Mouse (Mus musculus) activated CD4-positive, CD25-positive, alpha-beta regulatory T cell (primary cell): Measurements from ENCODE around the gene Gm8879. TPM values are rescaled to one million over a fixed set of nuclear protein-coding genes. Genes with fewer than 3 reads are reported as not detected.

Experiments used
- polyA plus RNA-seq, 2 experiments: library from polyadenylated mRNA; unstranded; fragments of 100-300 nt; shearing (Covaris generic); gene quantifications; one replicate each; pipeline ENCODE4 v1.2.1; 2017

Gene Gm8879
- under 1 TPM in 1 of 2 experiments, not detected in 1; 0.24 TPM for polyA plus RNA-seq

DNA sequence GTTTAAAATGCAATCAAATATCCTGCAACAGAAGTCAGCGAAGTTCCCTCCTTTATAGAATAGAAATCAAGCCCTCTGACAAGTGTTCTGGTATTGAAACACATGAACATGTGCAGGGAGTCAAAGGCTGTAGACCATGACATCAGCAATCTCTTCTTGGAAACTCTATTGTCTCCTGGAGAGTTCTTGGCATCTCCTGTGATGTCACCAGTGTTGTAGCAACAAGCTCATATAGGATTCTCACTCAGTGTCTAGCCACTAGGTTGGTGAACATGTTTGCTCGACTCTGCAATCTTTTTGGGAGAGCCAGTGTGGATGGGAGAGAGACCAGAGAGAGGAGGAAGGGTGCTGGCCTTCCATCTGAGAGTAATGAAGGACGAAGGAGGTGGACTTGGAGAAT lies at the start of gene Gm8879:
Gene Gm8879 (plus strand): TSS at position 301 of the 400 bp plus-strand sequence.

Other genes with a start within 250 kb of the Gm8879 start
- gene Gm8871, start 179.8 kb upstream of the Gm8879 start, polyA plus RNA-seq = not detected
- gene Gm8857, start 179.8 kb upstream of the Gm8879 start, polyA plus RNA-seq = not detected
- under 1 TPM in 1 of 2 experiments, not detected in 1; 0.53 TPM for gene Gm5861, start 55.4 kb downstream of the Gm8879 start, polyA plus RNA-seq
- not detected for gene Gm8890, start 128.4 kb downstream of the Gm8879 start, polyA plus RNA-seq
- gene Speer1, start 213.9 kb downstream of the Gm8879 start, polyA plus RNA-seq = under 1 TPM in 1 of 2 experiments, not detected in 1; 0.21 TPM